Mouse (Mus musculus): ENCODE measurements at regions not wholly inside any gene's neighbourhood (a gene's known extent, or its start where the extent isn't known, plus 50 kb on each side); places are given as distances from the start of the nearest gene placed in this dataset.

GRCm38 (mm10) chr9:41513701-41514100 is 352.2 kb upstream of the Ubash3b start:
- in situ Hi-C loops (cut with MboI, MseI) = no loop called here

GRCm38 (mm10) chr9:41509597-41509996 is 348.1 kb upstream of the Ubash3b start:
- in situ Hi-C loops (cut with MboI, MseI) = no loop called here

GRCm38 (mm10) chr9:41508746-41509145 is 347.2 kb upstream of the Ubash3b start:
- in situ Hi-C loops (cut with MboI, MseI) = no loop called here

GRCm38 (mm10) chr9:41498326-41498725 is 336.8 kb upstream of the Ubash3b start:
- in situ Hi-C loops (cut with MboI, MseI) = loop anchor here (25.0 kb wide), 1 partner anchor 464 kb away; no protein-coding TSS in a partner anchor

- in situ Hi-C loops (cut with MboI, MseI) = loop anchor here (25.0 kb wide), 1 partner anchor 472 kb away; no protein-coding TSS in a partner anchor
These were observed 328.6 kb upstream of the Ubash3b start for GRCm38 (mm10) chr9:41490112-41490511.

- in situ Hi-C loops (cut with MboI, MseI) = loop anchor here (25.0 kb wide), 1 partner anchor 474 kb away; no protein-coding TSS in a partner anchor
These were observed 326.5 kb upstream of the Ubash3b start for GRCm38 (mm10) chr9:41488046-41488445.

- in situ Hi-C loops (cut with MboI, MseI) = loop anchor here (25.0 kb wide), 1 partner anchor 479 kb away; no protein-coding TSS in a partner anchor
These were observed 321.7 kb upstream of the Ubash3b start for GRCm38 (mm10) chr9:41483218-41483617.

GRCm38 (mm10) chr9:41481611-41482266 is 320.2 kb upstream of the Ubash3b start:
- in situ Hi-C loops (cut with MboI, MseI) = loop anchor here (25.0 kb wide), 1 partner anchor 481 kb away; no protein-coding TSS in a partner anchor

GRCm38 (mm10) chr9:41479854-41480749 is 318.6 kb upstream of the Ubash3b start:
- in situ Hi-C loops (cut with MboI, MseI) = loop anchor here (25.0 kb wide), 1 partner anchor 482 kb away; no protein-coding TSS in a partner anchor

GRCm38 (mm10) chr9:41479085-41479484 is 317.6 kb upstream of the Ubash3b start:
- in situ Hi-C loops (cut with MboI, MseI) = loop anchor here (25.0 kb wide), 1 partner anchor 483 kb away; no protein-coding TSS in a partner anchor

- in situ Hi-C loops (cut with MboI, MseI) = loop anchor here (25.0 kb wide), 1 partner anchor 484 kb away; no protein-coding TSS in a partner anchor
These were observed 316.8 kb upstream of the Ubash3b start for GRCm38 (mm10) chr9:41478106-41478848.

GRCm38 (mm10) chr9:41475326-41475725 is 313.8 kb upstream of the Ubash3b start:
- in situ Hi-C loops (cut with MboI, MseI) = loop anchor here (25.0 kb wide), 1 partner anchor 487 kb away; no protein-coding TSS in a partner anchor

GRCm38 (mm10) chr9:41474945-41475297 is 313.4 kb upstream of the Ubash3b start:
- in situ Hi-C loops (cut with MboI, MseI) = loop anchor here (25.0 kb wide), 1 partner anchor 487 kb away; no protein-coding TSS in a partner anchor

- in situ Hi-C loops (cut with MboI, MseI) = no loop called here
These were observed 312.9 kb upstream of the Ubash3b start for GRCm38 (mm10) chr9:41474244-41474944.

- in situ Hi-C loops (cut with MboI, MseI) = no loop called here
These were observed 312.0 kb upstream of the Ubash3b start for GRCm38 (mm10) chr9:41473506-41473905.

GRCm38 (mm10) chr9:41471345-41471744 is 309.8 kb upstream of the Ubash3b start:
- in situ Hi-C loops (cut with MboI, MseI) = no loop called here

GRCm38 (mm10) chr9:41470010-41470409 is 308.5 kb upstream of the Ubash3b start:
- in situ Hi-C loops (cut with MboI, MseI) = no loop called here

- in situ Hi-C loops (cut with MboI, MseI) = no loop called here
These were observed 307.9 kb upstream of the Ubash3b start for GRCm38 (mm10) chr9:41469414-41469813.

GRCm38 (mm10) chr9:41464057-41464685 is 302.7 kb upstream of the Ubash3b start:
- in situ Hi-C loops (cut with MboI, MseI) = no loop called here

GRCm38 (mm10) chr9:41461742-41462141 is 300.2 kb upstream of the Ubash3b start:
- in situ Hi-C loops (cut with MboI, MseI) = no loop called here
